Mouse (Mus musculus): ENCODE measurements around the gene Srgap2. TPM values are rescaled to one million over a fixed set of nuclear protein-coding genes. Genes with fewer than 3 reads are reported as not detected.
A peak's percentile ranks its signal among the peaks of the same experiment; 100 is the strongest.
"Not testable (repeated sequence)": the region's sequence is repeated elsewhere in the genome, so short reads cannot be mapped to it uniquely, and the experiment has no call there.

The Srgap2 gene
- polyA plus RNA-seq (2012; rRNA removed), result 41.2 and 42.8 TPM in 2 replicates

GRCm38 (mm10) chr1:131527281-131528080, at the start of gene Srgap2, which contains the start of gene Fam72a:
TSS of gene Srgap2 (minus strand) at chr1:131527352.
TSS of gene Fam72a (plus strand) at chr1:131527903.
- Histone ChIP-seq H3K4me1 (ENCODE audit: control insufficient read depth, insufficient read depth, low read length) (peaks cover 3% of the 10 kb centered on the region), H3K4me3 (ENCODE audit: insufficient read depth, low read length) (peak within 1 kb of the TSS; percentile 93), H3K27ac (ENCODE audit: insufficient read depth, low read length) (peak within 1 kb of the TSS; percentile 79)
- TF ChIP-seq CTCF (IDR thresholded peaks at IDR 0.05; ENCODE audit: extremely low read depth, insufficient read depth, low read length) (no peak), POLR2A (IDR thresholded peaks at IDR 0.05; ENCODE audit: extremely low read depth, insufficient read depth, low read length) (peak; percentile 100)

DNA sequence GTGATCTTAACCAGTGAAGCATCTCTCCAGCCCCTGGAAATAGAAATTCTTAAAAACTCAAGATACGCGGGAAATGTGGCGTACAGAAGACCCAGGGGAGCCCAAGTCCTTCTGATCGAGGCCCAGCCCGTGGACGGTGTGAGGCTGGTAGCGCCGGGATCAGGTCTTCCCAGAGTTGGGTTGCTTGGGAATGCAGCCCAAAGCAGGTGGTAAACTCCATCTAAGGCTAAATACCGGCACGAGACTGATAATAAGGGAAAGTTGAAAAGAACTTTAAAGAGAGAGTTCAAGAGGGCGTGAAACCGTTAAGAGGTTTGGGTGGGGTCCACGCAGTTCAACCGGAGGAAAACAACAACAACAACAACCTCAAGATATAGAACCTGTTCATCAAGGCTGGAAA, 46.6 kb upstream of the Srgap2 start:
- H3K27ac ChIP-seq (ENCODE audit: insufficient read depth, low read length), result no peak overlapping the region
- H3K4me1 ChIP-seq (ENCODE audit: control insufficient read depth, insufficient read depth, low read length), result no peaks in the 10 kb centered on the region
- no peak overlapping the region for H3K4me3 ChIP-seq (ENCODE audit: insufficient read depth, low read length)
- TF ChIP-seq CTCF (IDR thresholded peaks at IDR 0.05; ENCODE audit: extremely low read depth, insufficient read depth, low read length), result no peak
- no peak for TF ChIP-seq POLR2A (IDR thresholded peaks at IDR 0.05; ENCODE audit: extremely low read depth, insufficient read depth, low read length)

- TF ChIP-seq POLR2A (IDR thresholded peaks at IDR 0.05; ENCODE audit: extremely low read depth, insufficient read depth, low read length) (no peak), CTCF (IDR thresholded peaks at IDR 0.05; ENCODE audit: extremely low read depth, insufficient read depth, low read length) (no peak)
- Histone ChIP-seq H3K4me3 (ENCODE audit: insufficient read depth, low read length) (no peak overlapping the region), H3K4me1 (ENCODE audit: control insufficient read depth, insufficient read depth, low read length) (no peaks in the 10 kb centered on the region), H3K27ac (ENCODE audit: insufficient read depth, low read length) (no peak overlapping the region)
Measured at GRCm38 (mm10) chr1:131570391-131570790, 43.2 kb upstream of the Srgap2 start.

GRCm38 (mm10) chr1:131569721-131570120, 42.6 kb upstream of the Srgap2 start:
- no peaks in the 10 kb centered on the region for H3K4me1 ChIP-seq (ENCODE audit: control insufficient read depth, insufficient read depth, low read length)
- TF ChIP-seq CTCF (IDR thresholded peaks at IDR 0.05; ENCODE audit: extremely low read depth, insufficient read depth, low read length), result no peak
- no peak for TF ChIP-seq POLR2A (IDR thresholded peaks at IDR 0.05; ENCODE audit: extremely low read depth, insufficient read depth, low read length)
- no peak overlapping the region for H3K4me3 ChIP-seq (ENCODE audit: insufficient read depth, low read length)
- H3K27ac ChIP-seq (ENCODE audit: insufficient read depth, low read length), result no peak overlapping the region

DNA sequence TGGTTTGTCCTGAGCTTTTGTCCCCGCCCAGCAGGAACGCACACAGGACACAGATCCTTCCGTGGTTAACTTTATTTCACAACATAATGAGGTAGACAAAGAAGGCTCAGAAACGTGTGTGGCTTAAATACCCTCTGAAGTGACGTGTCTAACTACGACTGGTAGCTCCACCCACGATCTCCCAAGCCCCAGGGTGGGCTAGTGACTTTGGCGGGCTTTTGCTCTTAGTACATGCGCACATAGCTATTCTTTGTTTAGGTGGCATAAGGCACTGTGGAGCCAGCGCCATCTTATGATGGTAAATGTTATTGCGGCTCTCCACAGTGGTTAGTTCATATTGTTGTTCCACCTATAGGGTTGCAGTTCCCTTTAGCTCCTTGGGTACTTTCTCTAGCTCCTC, 38.9 kb upstream of the Srgap2 start:
- TF ChIP-seq CTCF (IDR thresholded peaks at IDR 0.05; ENCODE audit: extremely low read depth, insufficient read depth, low read length), result 0 out of 2 replicates have a peak, but pooled peaks have one; percentile 1
- not testable (repeated sequence) for H3K4me1 ChIP-seq (ENCODE audit: control insufficient read depth, insufficient read depth, low read length); H3K27ac ChIP-seq (ENCODE audit: insufficient read depth, low read length); H3K4me3 ChIP-seq (ENCODE audit: insufficient read depth, low read length)

DNA sequence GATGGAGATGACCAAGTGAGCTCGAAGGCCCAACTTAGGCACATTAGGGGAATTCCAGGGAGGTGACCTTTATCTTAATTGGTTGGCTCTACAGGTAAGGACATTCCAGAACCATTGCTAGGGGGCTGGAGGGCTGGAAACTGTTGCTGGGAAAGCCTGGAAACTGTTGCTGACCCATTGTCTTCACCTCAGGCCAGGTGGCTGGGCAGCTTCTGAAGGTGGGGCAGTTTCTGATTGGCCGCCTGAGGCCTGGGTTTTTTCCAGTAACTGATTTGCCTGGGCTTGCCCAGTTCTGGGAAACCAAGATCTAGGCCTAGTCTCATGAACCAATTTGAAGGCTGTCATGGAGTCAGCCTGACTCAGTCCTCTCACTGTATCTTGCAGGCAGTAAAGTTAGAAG, 34.9 kb upstream of the Srgap2 start:
- H3K4me1 ChIP-seq (ENCODE audit: control insufficient read depth, insufficient read depth, low read length), result no peaks in the 10 kb centered on the region
- TF ChIP-seq CTCF (IDR thresholded peaks at IDR 0.05; ENCODE audit: extremely low read depth, insufficient read depth, low read length), result no peak
- TF ChIP-seq POLR2A (IDR thresholded peaks at IDR 0.05; ENCODE audit: extremely low read depth, insufficient read depth, low read length), result no peak
- no peak overlapping the region for H3K4me3 ChIP-seq (ENCODE audit: insufficient read depth, low read length)
- no peak overlapping the region for H3K27ac ChIP-seq (ENCODE audit: insufficient read depth, low read length)

DNA sequence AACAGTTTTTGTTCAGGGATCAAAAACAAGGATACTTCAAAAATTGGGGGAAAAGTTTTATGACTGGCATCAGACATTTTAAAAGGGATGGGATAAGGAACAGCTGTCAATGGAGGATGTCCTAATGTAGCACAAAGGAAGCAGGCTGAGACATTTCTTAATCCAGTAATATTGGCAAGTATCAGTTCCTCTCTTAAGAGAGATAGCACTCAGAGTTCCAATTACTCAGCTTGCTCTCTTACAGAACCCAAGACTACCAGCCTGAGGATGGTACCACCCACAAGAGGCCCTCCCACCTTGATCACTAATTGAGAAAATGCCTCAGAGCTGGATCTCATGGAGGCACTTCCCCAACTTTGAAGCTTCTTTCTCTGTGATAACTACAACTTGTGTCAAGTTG, 33.3 kb upstream of the Srgap2 start:
- Histone ChIP-seq H3K4me1 (ENCODE audit: control insufficient read depth, insufficient read depth, low read length) (no peaks in the 10 kb centered on the region), H3K4me3 (ENCODE audit: insufficient read depth, low read length) (no peak overlapping the region), H3K27ac (ENCODE audit: insufficient read depth, low read length) (no peak overlapping the region)
- no peak for TF ChIP-seq CTCF (IDR thresholded peaks at IDR 0.05; ENCODE audit: extremely low read depth, insufficient read depth, low read length)
- TF ChIP-seq POLR2A (IDR thresholded peaks at IDR 0.05; ENCODE audit: extremely low read depth, insufficient read depth, low read length), result no peak

DNA sequence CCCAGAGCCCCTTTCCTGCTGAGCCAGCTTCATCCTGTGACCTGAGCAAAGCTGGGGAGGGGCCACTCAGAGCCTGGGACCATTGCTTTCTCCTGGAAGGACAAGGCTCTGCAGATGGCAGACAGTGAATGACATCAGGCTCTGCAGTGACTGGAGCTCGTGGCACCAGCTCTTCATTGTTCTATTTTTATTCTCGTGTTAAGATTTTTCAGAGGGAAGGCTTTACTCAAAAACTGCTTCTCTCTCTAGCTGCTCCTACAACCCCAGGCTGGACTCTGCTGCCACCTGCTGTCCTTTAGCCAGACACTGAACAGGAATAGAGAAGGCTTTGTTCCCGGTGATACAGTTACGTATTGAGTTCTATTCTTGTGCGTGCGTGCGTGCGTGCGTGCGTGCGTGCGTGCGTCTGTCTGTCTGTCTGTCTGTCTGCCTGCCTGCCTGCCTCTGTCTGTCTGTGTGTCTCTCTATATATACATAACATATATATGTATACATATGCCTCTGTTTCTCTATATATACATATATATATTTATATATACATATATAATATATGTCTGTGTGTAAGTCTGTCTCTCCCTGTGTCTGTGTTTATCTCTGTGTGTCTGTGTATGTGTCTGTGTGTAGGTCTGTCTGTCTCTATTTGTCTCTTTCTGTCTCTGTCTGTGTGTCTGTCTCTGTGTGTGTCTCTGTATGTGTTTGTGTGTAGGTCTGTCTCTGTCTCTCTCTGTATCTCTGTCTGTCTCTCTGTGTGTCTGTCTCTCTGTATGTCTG, 28.1 kb upstream of the Srgap2 start:
- TF ChIP-seq POLR2A (IDR thresholded peaks at IDR 0.05; ENCODE audit: extremely low read depth, insufficient read depth, low read length), result no peak
- TF ChIP-seq CTCF (IDR thresholded peaks at IDR 0.05; ENCODE audit: extremely low read depth, insufficient read depth, low read length), result peak; percentile 95
- H3K4me3 ChIP-seq (ENCODE audit: insufficient read depth, low read length), result no peak overlapping the region
- no peaks in the 10 kb centered on the region for H3K4me1 ChIP-seq (ENCODE audit: control insufficient read depth, insufficient read depth, low read length)
- no peak overlapping the region for H3K27ac ChIP-seq (ENCODE audit: insufficient read depth, low read length)

DNA sequence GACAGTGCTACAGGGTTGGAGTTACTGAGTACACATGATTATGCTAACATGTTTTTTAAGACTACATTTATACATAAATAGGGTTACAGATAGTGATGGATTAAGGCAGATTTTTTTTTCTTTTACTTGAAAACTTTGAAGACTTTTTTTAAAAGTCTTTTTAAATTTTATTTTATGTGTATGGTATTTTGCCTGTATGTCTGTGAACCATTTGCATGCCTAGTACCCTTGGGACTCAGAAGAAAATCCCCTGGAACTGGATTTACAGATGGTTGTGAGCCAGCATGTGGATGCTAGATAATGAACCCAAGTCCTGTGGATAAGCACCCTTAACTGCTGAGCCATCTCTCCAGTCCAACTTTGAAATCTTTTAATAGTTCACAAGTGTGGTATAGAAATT, 26.3 kb upstream of the Srgap2 start:
- Histone ChIP-seq H3K4me3 (ENCODE audit: insufficient read depth, low read length) (no peak overlapping the region), H3K27ac (ENCODE audit: insufficient read depth, low read length) (no peak overlapping the region), H3K4me1 (ENCODE audit: control insufficient read depth, insufficient read depth, low read length) (no peaks in the 10 kb centered on the region; the same call in 1 of the 2 replicates)
- TF ChIP-seq CTCF (IDR thresholded peaks at IDR 0.05; ENCODE audit: extremely low read depth, insufficient read depth, low read length), result no peak
- TF ChIP-seq POLR2A (IDR thresholded peaks at IDR 0.05; ENCODE audit: extremely low read depth, insufficient read depth, low read length), result no peak

All from cortical plate, adult 2 months (tissue).